Mouse (Mus musculus) regulatory T cell (primary cell): ENCODE measurements at regions not wholly inside any gene's neighbourhood (a gene's known extent, or its start where the extent isn't known, plus 50 kb on each side); places are given as distances from the start of the nearest gene placed in this dataset.
"Not testable (repeated sequence)": the region's sequence is repeated elsewhere in the genome, so short reads cannot be mapped to it uniquely, and the experiment has no call there.

ENCODE experiments used
- in situ Hi-C: fragments of 300-600 bp; cut with MboI, MseI; formaldehyde crosslinking; loops from one replicate; pipeline ENCODE4 v1.15.1; 2025; ENCODE audit warnings: high pct_unique_total_duplicates

- in situ Hi-C loops = no loop called here
Measured at GRCm38 (mm10) chr4:105633789-105634188, 155.9 kb upstream of the Gm12728 start.

DNA sequence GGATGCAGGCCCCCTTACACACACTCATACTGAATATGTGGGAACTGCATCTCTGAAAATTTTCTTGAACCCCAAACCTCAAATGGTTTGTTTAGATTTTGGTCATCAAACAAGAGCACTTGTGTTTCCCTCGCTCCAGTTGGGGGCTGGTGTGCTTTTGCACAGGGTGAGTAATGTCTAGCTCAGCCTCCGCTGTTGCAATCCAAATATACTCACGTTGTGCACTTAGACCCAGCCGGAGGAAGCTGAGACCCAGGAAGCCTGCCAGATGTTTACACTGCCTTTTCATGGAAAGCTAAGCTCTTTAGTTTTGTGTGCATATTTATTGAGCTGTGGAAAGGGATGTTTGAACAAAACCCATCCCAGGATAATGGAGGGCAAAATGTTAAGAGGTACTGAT lies 148.9 kb upstream of the Gm12728 start:
- in situ Hi-C loops = no loop called here

DNA sequence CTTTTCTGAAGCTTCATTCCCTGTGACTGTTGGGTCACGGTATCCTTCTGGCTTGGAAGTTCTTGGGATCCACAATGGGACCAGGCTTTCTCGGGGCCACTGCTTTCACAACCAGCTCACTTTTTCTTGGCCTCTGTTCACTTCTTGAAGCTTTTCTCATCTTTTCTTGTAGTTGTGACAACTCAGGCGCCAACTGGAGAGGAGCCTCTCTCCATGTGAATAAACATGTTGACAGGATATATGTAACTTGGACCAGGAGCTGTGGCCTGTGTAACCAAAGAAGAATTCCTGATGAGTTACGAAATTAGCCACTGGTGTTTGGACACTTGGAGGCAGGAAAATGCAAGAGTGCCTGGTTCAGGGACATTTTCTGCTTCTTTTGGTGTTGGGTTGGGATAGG lies 148.1 kb upstream of the Gm12728 start:
- in situ Hi-C loops = no loop called here

- in situ Hi-C loops = no loop called here
Measured at GRCm38 (mm10) chr4:105648820-105649446, 140.7 kb upstream of the Gm12728 start.

DNA sequence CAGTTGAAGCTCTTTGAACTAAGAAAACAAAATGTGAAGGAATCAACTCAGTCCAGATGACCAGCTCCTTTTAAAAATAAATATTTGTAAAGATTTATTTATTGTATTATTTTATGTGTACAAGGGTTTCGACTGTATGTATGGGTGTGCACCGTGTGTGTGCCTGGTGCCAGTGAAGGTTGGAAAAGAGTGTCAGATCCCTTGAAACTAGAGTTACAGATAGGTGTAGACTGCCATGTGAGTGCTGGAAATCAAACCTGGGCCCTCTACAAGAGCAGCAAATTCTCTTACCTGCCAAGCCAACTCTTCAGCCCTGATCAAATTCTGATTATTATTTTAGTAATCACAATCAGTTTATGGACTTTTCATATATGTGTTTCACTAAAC lies 140.2 kb upstream of the Gm12728 start:
- in situ Hi-C loops = no loop called here

GRCm38 (mm10) chr4:105656071-105656655 lies 133.5 kb upstream of the Gm12728 start:
- in situ Hi-C loops = no loop called here

DNA sequence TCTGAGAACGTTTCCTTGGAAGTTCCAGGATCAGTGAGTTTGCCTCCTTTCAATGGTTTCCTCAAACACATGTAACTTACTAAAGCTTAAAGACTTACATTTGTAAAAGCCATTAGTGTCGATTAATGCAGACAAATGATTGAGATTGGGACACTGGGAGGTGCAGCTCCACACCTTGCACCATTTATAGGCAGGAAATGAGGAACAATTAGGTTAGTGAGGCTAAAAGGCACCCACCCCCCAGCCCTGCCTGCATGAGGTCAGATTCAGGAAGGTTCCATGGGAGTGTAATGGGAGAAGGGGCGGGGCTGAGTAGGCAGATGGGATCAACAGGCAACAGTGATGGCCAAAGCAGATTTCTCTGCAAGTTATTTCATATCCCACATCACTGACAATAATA lies 131.1 kb upstream of the Gm12728 start:
- in situ Hi-C loops = no loop called here

DNA sequence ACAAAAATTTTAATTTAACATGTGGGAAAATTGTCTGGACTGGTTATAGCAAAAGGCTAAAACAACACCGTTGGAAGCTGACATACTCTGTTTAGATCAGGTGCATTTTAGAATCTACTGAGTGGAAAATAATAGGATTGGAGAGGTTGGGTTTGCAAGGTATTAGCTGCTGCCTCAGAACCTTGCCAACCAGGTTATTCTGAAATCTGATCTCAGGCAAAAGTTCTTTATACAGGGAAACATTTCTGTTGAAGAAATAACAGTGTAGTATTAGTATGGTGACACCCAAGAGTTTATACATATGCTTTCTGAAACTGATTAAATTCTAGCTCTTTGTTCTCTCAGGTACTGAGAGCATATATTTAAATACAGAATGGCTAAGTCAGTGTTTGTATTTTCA lies 113.0 kb upstream of the Gm12728 start:
- in situ Hi-C loops = no loop called here

DNA sequence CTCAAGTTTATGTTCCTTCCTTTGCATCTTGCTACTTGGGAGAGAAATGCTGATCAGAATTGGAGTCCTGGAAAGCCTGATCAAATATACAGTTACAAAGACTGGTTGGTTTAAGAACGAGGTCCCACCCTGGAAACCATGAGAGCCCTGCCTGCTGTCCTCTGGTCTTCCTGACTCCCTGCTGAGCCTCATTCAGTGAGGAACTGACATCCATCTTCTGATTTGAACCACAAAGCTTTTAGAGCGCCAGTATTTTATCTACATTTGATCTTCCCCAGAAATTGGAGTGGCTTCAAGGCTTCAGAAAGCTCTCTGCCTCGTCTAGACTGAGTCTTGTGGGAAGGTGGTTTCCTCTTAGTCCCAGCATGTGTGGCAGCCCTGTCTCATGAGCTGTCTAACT lies 99.0 kb upstream of the Gm12728 start:
- in situ Hi-C loops = no loop called here

DNA sequence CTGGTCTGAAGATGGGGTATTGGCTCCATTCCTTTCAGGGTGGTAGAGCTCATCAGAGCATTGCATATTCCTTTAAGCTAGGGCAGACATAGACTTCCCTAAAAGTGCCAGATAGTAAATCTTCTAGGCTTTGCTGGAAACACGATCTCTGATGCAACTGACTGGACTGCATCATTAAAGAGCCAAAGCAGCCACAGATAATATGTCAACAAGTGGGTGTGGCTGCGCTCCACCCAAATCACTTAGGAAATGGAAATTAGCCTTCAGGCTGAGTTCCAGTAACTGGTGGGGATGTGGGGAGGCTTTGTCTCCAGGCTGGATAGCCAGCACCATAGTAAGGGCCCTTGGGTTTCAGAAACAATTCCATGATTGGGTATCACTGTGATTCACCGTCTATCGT lies 97.3 kb upstream of the Gm12728 start:
- in situ Hi-C loops = no loop called here

GRCm38 (mm10) chr4:105695895-105696294 lies 93.8 kb upstream of the Gm12728 start:
- in situ Hi-C loops = no loop called here

GRCm38 (mm10) chr4:105697123-105697522 lies 92.5 kb upstream of the Gm12728 start:
- in situ Hi-C loops = no loop called here

DNA sequence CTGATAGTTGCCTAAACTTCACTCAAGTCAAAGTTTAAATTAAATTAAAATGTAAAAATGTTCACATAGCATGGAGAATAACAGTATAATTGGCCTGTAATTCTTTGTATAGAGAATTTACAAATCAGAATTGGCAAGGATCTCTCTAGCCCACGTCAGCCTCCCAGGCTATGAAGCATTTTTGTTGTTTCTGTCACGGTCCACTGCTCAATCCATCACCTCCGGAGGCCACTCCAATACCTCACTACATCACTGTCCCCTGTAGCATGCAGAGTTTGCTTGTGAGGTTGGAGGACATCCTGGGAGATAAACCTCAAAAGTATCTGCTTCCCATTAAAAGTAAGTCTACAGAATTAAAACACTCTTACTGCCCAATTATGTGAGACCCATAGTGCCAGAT lies 87.6 kb upstream of the Gm12728 start:
- in situ Hi-C loops = no loop called here

GRCm38 (mm10) chr4:105703408-105703807 lies 86.3 kb upstream of the Gm12728 start:
- in situ Hi-C loops = no loop called here

- in situ Hi-C loops = no loop called here
Measured at GRCm38 (mm10) chr4:105704271-105704670, 85.4 kb upstream of the Gm12728 start.

DNA sequence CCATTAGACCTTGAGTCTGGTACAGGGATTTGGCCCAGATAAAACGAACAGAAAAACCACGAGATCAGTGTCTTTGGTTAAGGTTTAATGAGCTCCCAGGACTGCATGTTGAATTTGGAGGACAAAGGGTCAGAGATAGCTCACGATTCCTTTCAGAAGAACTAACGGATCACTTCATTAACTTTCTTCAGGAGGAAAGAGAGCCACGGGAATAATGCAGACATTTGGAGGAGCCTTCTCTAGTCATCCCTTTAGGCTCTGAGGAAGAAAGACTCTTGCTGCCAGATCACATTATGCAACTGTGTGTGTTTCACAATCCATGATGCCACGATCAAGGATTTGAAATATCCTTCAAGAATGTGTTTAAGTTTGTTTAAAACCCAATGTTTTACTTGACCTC lies 83.7 kb upstream of the Gm12728 start:
- in situ Hi-C loops = no loop called here

- in situ Hi-C loops = no loop called here
Measured at GRCm38 (mm10) chr4:105708080-105708796, 81.4 kb upstream of the Gm12728 start.

DNA sequence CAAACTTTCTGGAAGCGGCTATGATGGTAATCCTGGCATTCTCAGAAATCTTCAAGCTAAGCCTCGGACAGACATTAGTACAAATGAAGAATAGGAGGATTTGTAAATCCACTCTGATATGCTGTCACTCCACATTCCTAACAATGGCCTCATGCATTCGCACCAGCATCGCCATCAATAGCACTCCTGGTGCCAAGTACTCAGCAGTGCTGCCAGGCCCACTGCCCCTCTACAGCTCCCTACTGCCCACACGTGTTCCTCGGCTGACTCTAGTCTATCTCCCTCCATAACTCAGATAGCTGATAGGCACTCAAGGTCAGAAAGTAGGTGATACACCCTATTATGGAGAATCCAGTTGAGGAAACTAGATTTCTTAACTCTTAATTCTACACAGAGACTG lies 75.7 kb upstream of the Gm12728 start:
- in situ Hi-C loops = no loop called here

GRCm38 (mm10) chr4:105718080-105718479 lies 71.6 kb upstream of the Gm12728 start:
- in situ Hi-C loops = no loop called here

GRCm38 (mm10) chr4:105728696-105729095 lies 61.0 kb upstream of the Gm12728 start:
- in situ Hi-C loops = no loop called here

GRCm38 (mm10) chr4:105730900-105731299 lies 58.8 kb upstream of the Gm12728 start:
- in situ Hi-C loops = no loop called here

- in situ Hi-C loops = not testable (repeated sequence)
Measured at GRCm38 (mm10) chr4:105735116-105735515, 54.6 kb upstream of the Gm12728 start.
